Mouse (Mus musculus) liver, postnatal 0 days (tissue): ENCODE data around the gene Il2rg.

Source experiments
- CTCF ChIP-seq: sonication (generic); IDR thresholded peaks from 2 replicates; pipeline ENCODE4 v1.5.1; 2016; ENCODE audit warnings: antibody characterized with exemption, low read depth
- EP300 ChIP-seq: IDR thresholded peaks from 2 replicates; pipeline ENCODE4 v1.6.1; 2016; ENCODE audit warnings: antibody characterized with exemption, low read depth, mild to moderate bottlenecking

- no peak for TF ChIP-seq CTCF
- no peak for TF ChIP-seq EP300
These were observed 1.4 kb downstream of the Il2rg start for GRCm38 (mm10) chrX:101266631-101267030.
